Mouse (Mus musculus) WW6 (cell line): ENCODE measurements around the gene Slx1b.
A peak's percentile ranks its signal among the peaks of the same experiment; 100 is the strongest.
"Not testable (repeated sequence)": the region's sequence is repeated elsewhere in the genome, so short reads cannot be mapped to it uniquely, and the experiment has no call there.

Experiments
- DNase-seq: peaks from one replicate; pipeline ENCODE4 v3.0.0-alpha.2; 2013; ENCODE audit warnings: low read depth, low spot score

The Slx1b gene

DNA sequence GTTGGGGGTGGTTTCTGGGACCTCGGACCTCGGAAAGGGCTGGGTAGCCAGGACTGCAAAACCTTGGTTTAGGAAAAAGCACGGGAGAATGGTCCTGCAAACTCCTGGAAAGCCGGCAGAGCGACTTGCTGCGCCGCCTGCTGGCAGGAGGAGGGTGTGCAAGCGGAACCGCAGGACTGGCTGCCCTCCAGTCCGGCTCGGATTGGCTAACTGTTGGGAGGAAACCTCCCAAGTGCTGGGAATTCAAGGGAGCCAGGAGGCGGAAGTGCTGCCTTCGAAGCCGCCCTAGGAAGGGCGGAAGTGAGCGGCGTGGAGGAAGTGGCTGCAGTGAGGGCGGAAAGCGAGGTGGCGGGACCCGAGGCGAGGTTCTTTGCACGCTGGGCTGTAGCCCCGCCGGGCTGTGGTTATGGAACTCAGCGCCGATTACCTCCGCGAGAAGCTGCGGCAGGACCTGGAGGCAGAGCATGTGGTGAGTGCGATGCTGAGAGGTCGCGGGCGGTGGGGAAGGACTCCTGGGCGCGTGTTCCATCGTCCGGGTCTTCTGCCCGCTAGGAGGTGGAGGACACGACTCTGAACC, at the start of gene Slx1b:
Slx1b (minus strand) TSS at position 154 of the 577 bp plus-strand sequence.
- DNase-seq, result peak; percentile 92

DNA sequence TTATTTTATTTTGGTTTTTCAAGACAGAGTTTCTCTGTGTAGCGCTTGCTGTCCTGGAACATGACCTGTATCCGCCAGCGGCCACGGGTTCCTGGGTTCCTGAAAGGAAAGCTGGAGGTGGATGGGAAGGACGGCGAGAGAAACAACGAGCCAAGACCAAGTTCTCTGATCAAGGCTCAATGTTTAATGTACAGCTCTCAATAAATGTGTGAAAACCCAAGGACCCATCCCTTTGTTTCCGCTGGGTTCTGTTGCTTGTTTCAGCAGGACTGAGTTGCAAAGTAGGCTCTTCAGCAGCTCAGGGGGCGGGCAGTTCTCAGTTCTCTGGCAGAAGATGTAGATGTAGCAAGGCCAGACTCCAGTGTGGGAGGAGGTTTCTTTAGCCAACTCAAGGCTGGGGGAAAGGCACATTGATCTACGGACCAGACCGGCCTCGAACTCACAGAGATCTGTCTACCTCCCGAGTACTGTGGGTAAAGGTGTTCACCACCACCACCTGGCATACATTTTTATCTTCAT, 46.4 kb upstream of the Slx1b start:
- no peak for DNase-seq

DNA sequence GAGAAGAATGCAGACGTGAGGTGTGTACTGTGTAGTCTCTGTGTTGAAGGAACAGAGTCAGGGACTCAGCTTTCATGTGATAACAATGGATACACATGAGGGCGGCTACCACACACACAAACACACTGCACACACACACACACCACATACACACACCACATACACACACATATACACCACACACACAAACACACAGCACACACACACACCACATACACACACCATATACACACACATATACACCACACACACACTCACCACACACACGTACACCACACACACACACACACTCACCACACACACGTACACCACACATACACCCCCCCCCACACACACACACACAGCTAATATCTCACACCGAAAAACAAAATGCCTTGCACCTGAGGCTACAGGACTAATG, 45.9 kb upstream of the Slx1b start:
- no peak for DNase-seq

DNA sequence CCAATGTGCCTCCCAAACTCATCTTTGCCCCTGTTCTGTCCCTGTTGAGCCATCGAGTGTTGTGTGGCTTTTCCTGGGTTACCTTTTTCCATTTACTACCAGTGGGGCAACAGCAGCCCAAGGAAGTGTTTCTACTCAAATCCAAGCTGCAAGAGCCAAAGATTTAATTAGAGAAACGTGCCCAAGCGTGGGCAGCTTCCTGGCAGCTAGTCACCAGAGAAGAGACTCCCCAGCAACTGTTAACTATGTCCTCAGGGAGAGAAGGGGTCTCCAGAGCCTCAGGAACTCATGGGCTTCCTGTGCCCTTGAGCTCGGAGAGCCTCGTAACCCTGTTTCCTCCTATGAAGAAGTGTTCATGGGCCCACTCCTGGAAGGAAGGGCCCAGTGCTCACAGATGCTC, 45.4 kb upstream of the Slx1b start:
- DNase-seq, result no peak

DNA sequence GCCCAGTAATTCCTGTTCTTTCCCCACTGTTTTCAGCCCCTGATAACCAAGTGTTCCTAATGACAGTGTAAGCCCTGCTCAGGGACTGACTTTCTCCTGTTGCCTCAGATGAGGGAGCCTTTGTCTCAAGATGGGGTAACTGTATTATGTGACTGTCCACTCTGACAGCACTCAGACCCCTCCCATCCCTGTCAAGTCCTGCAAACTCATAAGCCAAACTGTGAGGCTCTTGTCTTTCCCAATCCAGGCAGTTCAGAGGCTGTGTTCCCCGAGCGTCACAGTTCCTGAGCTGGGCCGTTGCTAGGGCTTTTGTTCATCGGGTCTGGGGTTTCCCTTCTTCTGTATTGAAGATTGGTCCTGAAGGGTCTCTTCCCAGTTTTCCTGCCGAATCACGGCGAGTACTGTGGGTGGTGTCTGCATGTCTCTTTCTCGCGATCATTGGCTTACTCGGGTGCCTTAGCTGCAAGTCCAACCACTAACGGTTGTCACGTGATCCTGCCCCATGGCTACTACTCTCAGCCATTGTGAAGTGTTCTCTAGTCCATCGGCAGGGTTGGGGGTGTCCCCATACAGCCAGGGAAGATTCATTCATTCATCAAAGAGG, 44.6 kb upstream of the Slx1b start:
- DNase-seq, result no peak

DNA sequence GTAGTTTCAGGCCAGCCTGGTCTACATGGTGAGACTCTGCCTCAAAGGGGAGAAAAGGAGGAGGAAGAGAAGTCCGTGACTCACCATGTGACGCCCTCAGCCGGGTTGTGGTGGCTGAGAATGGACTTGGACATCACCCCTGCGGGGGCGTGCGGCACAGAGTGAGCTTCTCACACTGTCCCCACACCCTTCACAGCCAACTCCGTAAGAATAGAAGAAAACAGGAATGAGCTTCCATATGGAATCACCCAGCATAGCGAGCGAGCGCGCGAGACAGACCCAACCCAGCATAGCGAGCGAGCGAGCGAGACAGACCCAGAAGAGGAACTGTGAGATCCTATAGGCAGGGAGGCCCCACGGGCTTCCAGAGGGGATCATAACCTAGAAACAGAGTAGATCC, 44.0 kb upstream of the Slx1b start:
- no peak for DNase-seq

DNA sequence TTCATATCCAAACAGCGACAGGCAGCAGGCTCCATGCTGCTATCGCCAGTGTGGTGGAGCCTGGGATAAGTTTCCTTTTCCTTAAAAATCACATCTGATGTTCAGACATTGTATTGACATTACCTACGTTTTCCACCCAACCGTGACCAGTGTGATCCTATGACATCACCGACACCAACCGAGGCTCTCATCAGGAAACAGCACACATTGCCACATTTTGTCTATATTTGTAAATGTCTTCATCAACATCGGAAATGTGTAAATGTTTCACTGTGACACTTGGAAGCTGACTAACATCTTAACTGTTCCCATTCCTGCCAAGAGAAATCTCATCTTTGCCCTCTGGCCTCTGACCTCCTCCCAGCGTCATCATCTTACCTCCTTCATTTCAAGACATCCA, 40.5 kb upstream of the Slx1b start:
- DNase-seq, result no peak

DNA sequence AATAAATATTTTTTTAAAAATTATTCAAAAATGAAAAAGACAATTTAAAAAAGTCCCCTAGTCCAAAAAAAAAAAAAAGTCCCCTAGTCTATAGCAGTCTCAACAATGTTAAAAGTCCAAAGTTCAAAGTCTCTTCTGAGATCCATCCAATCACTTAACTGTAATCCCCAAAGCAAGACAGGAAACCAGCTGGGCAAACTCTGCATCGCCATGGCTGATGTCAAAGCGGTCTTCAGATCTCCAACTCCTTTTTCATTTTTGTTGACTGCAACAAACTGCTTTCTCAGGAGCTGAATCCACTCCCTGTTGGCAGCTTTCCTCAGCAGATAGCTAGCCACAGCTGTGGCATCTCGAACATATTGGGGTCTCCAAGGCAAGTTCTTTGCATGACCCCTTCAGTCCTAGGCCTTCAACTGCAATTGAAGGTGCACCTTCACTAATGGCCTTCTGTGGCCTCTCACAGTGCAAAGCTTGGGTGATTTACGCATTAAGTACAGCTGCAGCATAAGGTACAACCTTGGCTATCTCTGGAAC, 34.7 kb upstream of the Slx1b start:
- DNase-seq, result not testable (repeated sequence)

DNA sequence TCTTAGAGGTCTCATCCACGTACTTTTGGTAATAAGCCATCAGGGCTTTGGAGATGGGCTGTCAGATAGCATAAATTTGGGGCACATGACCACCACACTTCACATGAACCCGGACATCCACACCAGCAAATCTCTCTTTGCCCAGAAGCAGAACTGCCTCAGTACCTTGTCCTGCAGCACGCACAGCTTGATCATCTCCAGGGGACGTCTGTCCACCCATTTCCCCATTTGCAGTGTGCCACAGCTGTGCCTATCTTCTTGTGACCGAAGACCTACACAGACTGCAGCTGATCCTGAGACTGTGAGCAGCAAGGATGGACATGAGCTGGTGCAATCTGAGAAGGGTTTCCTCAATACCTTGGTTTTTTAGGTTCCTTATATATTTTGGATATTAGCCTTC, 30.1 kb upstream of the Slx1b start:
- DNase-seq, result no peak

DNA sequence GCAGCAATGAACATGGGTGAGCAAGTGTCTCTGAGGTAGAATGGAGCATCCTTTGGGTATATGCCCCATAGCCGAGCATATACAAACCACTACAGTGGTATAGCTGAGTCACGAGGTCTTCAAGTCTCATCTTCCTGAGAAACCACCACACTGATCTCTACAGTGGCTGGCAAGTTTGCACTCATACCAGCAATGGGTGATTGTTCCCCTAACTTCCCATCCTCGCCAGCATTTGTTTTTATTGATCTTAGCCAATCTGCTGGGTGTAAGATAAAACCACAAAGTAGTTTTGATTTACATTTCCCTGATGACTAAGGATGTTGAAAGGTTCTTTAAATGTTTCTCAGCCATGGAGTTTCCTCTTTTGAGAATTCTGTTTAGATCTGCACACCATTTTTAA, 29.5 kb upstream of the Slx1b start:
- DNase-seq, result no peak

DNA sequence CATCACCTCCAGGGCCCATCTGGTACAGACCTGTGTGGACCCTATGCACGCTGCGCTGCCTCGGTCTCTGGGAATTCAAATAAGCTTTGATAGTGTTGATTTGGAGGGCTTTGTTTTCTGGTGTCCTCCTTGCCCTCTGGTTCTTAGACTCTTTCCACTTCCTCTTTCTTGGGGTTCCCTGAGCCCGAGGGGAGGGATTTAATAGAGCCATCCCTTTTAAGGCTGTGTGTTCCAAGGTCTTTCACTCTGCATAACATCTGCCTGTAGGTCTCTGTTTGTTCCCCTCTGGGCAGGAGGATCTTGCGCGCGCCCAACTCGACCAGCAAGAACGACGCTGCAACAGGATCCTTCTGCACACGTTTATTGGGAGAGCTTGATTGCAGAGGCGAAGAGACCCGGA, 26.1 kb upstream of the Slx1b start:
- no peak for DNase-seq

DNA sequence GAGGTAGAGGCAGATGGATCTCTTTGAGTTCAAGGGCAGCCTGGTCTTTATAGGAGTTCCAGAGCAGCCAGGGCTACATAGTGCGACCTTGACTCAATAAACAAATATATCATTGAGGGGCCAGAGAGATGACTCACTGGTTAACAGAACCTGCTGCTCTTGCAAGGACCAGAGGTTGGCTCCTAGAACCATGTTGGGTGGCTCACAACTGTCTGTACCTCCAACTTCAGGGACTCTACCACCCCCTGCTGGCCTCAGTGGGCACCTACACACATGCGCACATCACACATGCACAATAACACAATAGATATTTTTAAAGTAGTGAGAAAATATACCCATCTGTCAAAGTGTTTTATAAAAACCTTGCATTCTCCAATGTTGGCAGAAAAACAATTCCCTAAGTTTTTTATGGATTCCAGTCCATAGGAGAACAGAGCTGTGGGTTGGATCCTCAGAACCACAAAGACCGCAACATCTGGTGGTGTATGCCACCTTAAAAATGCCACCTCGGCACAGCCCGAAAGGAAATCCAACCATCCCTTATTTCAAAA, 23.3 kb upstream of the Slx1b start:
- no peak for DNase-seq

DNA sequence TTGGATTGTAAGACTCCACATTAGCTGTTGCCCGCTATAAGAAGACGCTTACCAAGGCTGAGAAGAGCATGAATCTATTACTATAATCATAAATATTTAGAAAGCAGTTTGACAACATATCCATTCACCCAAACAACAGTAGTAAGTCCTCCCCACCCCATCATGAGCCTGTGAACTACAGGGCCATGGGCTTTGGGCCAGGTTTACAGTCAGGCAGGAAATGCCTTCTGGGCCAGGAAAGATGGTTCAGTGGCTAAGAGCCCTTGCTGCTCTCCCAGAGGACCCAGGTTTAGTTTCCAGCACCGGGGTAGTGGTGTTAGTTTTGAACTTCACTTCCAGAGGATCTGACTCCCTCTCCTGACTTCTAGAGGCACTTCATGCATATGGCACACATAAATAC, 22.0 kb upstream of the Slx1b start:
- DNase-seq, result no peak

DNA sequence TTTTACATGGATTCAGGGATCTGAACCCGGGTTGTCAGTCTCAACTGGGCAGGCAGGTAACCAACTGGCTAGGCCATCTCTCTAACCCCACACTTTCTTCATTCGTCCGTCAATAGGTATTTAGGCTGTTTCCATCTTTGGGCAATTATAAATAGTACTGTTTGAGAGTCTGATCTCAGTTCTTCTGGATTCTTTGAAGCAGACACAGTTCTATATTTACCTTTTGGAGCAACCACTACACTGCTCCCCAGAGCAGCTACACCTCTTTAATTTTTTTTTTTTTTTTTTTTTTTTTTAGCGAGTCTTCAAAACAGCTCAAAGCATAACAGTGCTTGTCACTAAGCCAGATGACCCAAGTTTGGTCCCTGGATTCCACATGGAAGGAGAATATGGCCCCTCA, 20.1 kb upstream of the Slx1b start:
- DNase-seq, result no peak

DNA sequence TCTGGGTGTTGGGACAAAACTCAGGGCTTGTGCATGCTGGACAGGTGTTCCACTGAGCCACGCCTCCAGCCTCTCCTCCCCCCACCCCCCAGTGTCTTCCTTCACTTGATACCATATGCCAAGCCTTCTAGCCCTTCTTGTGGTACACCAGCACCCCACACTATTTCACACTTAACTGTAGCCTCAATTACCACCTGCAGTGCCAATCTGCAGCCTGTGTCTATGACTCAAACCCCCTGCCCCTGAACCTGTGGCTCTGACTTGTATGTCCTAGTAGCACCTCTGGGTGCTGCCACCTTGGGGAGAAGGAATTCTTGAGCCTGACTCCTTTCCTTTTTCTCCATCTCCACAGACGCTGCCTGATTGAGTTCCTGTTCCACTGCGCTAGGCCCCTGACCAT, 16.3 kb upstream of the Slx1b start:
- no peak for DNase-seq

DNA sequence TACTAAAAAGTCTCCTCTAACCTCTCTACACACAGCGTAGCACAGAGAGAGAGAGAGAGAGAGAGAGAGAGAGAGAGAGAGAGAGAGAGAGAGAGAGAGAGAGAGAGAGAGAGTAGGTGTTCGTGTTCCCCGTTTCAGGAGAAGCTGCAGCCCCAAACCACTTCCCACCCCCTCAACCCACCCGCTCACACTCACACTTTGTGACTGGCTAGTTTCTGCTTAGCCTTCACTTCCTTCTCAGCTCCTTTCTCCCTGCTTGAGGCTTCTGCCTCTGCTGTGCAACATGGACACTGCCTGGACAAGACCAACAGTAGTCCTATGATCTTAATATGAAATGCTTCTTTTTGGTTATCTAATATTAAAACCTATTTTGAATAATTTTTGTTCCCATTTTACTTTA, 14.7 kb upstream of the Slx1b start:
- DNase-seq, result no peak

DNA sequence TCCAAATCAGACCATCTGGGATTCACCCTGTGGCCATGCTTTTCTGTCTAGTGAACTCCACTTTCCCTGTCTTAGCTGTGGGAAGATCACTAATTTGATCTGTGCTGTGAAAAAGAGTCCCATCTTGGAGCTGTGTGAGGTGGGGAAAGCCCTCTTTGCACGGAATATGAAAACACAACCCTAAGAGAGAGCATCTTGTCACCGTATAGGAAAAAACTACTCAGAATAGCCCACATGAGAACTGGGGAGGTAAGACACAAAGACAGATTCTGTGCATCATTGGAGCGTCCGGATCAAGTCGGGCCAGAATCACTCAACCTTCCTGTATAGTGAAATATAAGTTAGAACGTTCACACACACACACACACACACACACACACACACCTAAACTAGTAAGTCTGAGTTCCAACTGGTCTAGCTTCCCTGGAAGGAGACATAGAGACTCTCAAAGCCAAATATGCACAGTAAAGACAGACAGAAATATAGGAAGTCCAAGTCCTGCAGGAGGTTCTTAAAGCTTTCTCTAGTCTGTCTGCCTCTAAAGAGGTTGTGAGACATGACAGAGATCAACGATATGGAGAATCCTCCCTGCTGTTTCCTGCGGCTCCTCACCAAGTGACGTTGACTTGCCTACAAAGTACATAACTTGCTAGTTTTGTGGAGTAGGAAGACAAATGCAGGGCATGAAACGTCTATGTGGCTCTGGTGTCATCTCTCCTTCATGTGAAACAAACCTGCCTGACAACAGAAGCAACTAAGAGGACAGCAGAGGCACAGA, 12.8 kb upstream of the Slx1b start:
- no peak for DNase-seq

DNA sequence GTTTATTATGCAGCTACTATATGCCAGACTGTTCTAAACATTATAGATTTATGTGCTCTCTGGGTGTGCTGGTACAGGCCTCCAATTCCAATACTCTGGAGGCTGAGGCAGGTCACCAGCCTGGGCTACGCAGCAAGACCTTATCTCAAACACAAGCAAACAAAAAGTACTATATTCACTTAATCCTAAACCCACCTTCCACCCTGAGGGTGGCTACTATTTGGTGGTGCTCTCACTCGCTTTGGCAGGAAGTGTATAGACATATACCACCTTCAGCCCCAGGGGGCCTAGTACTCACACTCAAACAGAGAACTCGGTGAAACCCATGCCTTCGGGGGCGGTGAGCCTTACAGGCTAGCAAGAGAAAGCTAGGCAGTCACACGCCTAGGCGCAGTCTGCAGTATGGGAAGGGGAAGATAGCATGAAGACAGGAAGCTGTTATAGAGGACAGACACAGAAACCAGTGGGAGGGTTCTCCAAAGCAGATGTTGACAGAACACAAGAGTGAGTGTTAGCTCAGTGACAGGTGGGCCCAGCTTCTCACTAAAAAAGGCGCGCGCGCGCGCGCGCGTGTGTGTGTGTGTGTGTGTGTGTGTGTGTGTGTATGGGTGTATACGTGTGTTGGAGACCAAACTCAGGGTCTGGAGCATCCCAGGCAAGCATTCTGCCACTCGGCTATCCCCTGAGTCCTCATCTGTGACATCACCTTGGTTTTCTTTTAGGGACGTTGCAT, 12.0 kb upstream of the Slx1b start, which contains the start of gene Coro1a:
Coro1a (minus strand) TSS at position 346 of the 733 bp plus-strand sequence.
- no peak for DNase-seq

DNA sequence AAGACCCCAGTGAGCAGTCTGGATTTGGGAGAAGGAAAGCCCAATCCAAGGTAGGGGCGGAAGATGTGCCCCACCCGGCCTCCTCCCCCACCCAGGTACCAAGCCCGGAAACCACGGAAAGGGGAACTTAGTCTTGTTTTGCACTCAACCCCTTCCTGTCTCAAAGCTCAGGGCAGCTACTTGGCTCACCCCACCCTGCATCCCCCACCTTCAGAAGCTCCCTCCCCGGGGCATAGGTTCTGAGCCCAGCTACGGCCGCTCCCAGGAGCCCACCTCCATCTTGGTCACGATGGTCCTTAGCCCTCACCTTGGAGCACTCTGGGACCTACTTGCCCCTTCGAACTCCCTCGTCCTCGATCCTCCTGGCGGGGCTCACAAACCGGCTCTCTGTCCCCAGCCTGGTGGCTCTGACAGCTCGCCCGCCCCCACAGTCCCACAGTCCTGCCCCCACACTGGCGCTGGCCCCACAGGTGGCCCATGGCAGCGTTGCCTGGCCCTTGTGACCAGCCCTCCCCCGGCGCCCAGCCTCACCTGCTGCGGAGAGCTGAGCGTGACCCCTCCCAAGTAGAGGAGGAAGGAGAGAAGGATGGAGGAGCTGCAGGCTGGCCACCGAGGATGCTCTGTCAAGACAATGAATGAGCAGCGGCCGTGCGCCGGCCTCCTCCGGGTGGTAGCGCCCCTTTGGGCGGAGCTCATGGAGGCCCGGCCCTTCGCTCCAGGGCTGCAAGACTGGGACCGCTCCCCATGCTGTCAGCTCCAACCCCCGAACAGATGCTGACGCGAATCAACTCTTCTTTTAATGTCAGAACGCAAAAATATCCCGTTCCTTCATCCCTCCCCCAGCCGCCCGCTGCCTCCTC, 8.8 kb upstream of the Slx1b start:
- DNase-seq, result no peak

DNA sequence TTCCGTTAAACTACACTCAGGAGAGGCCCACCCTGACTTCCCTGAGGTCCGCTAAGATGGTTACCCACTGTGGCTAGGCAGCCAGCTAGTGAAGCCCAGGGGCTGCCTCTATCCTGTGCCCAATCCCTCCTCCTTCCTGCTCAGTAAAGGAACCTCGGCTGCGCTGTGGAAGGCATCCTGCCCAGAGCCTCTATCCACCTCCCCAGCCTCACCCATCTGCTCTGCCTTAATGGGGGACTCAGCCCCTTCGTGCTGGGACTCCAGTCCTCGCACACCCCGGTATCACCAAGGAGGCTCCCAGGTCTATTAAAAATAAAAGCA, 8.1 kb upstream of the Slx1b start:
- DNase-seq, result no peak
